Mouse (Mus musculus) megakaryocyte, embryonic 14.5 days (primary cell): ENCODE data around the gene Col2a1.

Experiments
- FLI1 ChIP-seq: IDR thresholded peaks from 2 replicates; pipeline ENCODE4 v1.6.1; 2012; ENCODE audit warnings: low read length, inconsistent platforms, mixed read lengths
- GATA1 ChIP-seq: IDR thresholded peaks from 3 replicates; pipeline ENCODE4 v1.6.1; 2012; ENCODE audit warnings: mixed read lengths, low read length, inconsistent platforms, borderline replicate concordance

DNA sequence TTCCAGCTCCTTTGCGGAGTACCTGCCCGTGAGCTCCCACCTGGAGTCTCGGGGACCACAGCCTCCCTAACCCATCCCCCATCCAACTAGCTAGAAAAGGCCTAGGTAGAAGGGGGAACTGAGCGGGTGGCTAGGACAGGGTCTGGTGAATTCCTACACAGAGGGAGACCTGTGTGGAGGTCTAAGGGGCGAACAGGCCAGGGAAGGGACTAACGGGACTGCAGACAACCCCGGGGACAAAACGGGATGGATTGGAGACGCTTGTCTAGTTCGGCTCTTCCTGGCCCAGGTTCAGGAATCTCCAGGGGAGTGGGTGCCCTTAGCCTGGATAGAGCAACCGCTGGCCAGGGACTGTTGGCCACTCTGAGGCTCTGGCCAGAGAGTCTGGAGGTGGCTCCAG is 686 bp upstream of the Col2a1 start:
- no peak for TF ChIP-seq GATA1
- no peak for TF ChIP-seq FLI1
